Mouse (Mus musculus): ENCODE results near the gene Kri1. TPM values are rescaled to one million over a fixed set of nuclear protein-coding genes. Genes with fewer than 3 reads are reported as not detected.
"Not testable (repeated sequence)": the region's sequence is repeated elsewhere in the genome, so short reads cannot be mapped to it uniquely, and the experiment has no call there.

Kri1 gene
- total and polyA plus RNA-seq, 2 experiments from 2014 or later = 11.9 to 27.6 TPM

DNA sequence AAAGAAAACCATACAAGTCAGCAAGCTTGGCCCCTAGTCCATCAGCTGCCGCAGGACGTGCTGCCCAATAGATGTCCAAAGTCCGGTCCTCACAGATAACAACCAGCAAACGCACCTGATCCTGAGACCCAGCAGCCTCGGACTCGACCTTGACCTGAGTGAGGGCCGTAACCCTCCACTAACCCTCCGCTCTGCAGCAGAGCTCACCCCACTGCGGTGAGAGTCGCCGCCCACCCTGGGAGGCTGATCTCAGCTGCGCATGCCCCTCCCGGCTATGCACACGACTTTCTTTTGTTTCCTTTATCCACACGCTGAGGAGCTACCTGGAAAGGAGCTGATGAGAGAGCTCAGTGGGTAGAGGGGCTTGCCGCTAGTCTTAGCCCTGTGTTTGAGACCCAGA lies 60.4 kb downstream of the Kri1 start:
- Histone ChIP-seq H3K4me2 (ENCODE audit: low read depth) (peak overlapping the region; percentile 51), H3K36me3 (ENCODE audit: insufficient read depth) (peaks cover 21% of the 10 kb centered on the region), H3K4me3 (ENCODE audit: low read depth, low read length) (peak overlapping the region; percentile 27), H3K27me3 (ENCODE audit: insufficient read depth, low read length) (no peaks in the 10 kb centered on the region), H3K4me1 (ENCODE audit: insufficient read depth) (no peaks in the 10 kb centered on the region), H3K9me3 (ENCODE audit: low read length) (no peaks in the 10 kb centered on the region), H3K27ac (ENCODE audit: low read depth, low read length) (no peak overlapping the region), H3K9ac (peak overlapping the region; percentile 40)
- no peak for TF ChIP-seq CTCF (IDR thresholded peaks at IDR 0.05; ENCODE audit: low read depth)
- DNase-seq (peak; percentile 79), ATAC-seq (peak; percentile 91)
- WGBS = 10% methylated on average over 16 of the region's 16 CpGs

DNA sequence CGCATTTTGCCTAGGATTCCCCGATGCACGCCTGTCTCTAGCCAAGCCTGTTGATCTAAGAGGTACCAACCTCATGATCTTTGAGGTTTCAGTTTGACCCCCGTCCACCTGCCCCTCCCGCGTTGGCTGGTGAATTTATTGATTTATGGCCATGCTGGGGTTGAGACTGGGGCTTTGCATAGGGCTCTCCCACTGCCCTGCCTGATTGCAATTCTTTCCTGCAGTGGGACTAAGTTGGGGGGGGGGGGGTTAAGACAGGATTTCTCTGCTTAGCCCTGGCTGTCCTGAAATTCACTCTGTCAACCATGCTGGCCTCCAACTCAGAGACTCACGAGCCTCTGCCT lies 62.4 kb downstream of the Kri1 start:
- ATAC-seq (no peak), DNase-seq (no peak)
- no peak for TF ChIP-seq CTCF (IDR thresholded peaks at IDR 0.05; ENCODE audit: low read depth)
- no peak overlapping the region for H3K27ac ChIP-seq (ENCODE audit: low read depth, low read length)
- 23% methylated on average over 7 of the region's 7 CpGs for WGBS
- no peaks in the 10 kb centered on the region for H3K9me3 ChIP-seq (ENCODE audit: low read length)
- H3K4me3 ChIP-seq (ENCODE audit: low read depth, low read length) = no peak overlapping the region
- H3K4me2 ChIP-seq (ENCODE audit: low read depth) = peak overlapping the region; percentile 27
- H3K27me3 ChIP-seq (ENCODE audit: insufficient read depth, low read length) = no peaks in the 10 kb centered on the region
- H3K9ac ChIP-seq = 0 out of 2 replicates have a peak overlapping the region, but pooled peaks have one; percentile 3
- H3K4me1 ChIP-seq (ENCODE audit: insufficient read depth) = peaks cover 6% of the 10 kb centered on the region
- peaks cover 12% of the 10 kb centered on the region for H3K36me3 ChIP-seq (ENCODE audit: insufficient read depth)

DNA sequence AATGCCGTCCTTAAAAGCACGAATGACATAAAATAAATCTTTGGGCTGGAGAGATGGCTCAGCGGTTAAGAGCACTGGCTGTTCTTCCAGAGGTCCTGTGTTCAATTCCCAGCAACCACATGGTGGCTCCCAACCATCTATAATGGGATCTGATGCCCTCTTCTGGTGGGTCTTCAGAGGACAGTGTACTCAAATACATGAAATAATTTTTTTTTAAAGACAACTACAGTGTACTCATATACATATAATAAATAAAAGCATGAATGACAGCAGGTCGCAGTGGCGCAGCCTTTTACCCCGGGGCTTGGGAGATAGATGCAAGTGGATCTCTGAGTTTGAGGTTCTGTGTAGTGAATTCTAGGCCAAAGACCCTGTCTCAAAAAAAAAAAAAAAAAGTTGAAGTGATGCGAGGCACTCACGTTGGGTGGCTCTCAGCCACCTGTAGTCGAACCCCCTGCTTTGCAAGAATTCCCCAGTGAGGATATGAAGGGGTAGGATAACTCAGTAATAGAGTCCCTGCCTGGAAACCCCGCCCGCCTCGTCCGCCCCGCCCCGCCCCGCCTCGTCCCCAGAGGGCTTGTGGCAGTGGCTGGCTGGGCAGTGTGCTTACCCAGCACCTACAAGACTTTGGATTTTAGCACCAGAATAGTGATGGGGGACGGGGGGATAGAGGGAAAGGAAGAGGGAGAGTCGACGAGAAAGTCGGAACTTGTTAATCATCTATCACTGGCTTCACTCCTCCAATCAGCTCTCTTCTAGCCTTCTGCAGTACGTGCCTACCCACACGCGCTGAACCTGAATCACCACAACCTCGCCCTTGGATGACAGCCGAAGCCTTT lies 63.0 kb downstream of the Kri1 start:
- H3K27me3 ChIP-seq (ENCODE audit: insufficient read depth, low read length) = no peaks in the 10 kb centered on the region
- DNase-seq (no peak), ATAC-seq (no peak)
- no peak for TF ChIP-seq CTCF (IDR thresholded peaks at IDR 0.05; ENCODE audit: low read depth)
- no peak overlapping the region for H3K27ac ChIP-seq (ENCODE audit: low read depth, low read length)
- no peak overlapping the region; the same call in 1 of the 2 replicates for H3K4me3 ChIP-seq (ENCODE audit: low read depth, low read length)
- no peaks in the 10 kb centered on the region for H3K9me3 ChIP-seq (ENCODE audit: low read length)
- H3K9ac ChIP-seq = 0 out of 2 replicates have a peak overlapping the region, but pooled peaks have one; percentile 3
- peaks cover 6% of the 10 kb centered on the region for H3K36me3 ChIP-seq (ENCODE audit: insufficient read depth)
- peak overlapping the region; percentile 27 for H3K4me2 ChIP-seq (ENCODE audit: low read depth)
- peaks cover 6% of the 10 kb centered on the region for H3K4me1 ChIP-seq (ENCODE audit: insufficient read depth)
- WGBS = 27% methylated on average over 26 of the region's 26 CpGs

DNA sequence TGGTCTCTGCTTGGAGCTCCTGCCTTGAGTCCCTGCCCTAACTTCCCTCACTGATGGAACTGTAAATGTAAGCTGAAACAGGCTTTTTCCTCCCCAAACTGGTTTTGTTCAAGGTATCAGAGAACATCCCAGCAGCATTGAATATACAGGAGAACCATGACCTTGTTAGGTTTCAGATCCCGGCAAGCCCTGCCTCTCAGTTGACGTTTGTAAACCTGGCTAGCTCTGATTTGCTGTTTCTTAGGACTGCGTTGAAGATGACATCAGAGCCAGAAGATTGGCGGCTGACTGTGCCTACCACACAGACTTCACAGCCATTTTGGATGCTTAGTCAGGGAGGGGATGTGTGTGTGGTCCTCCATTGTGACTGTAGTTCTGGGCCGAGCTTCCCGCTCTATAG lies 63.9 kb downstream of the Kri1 start:
- H3K9me3 ChIP-seq (ENCODE audit: low read length) = no peaks in the 10 kb centered on the region
- H3K27ac ChIP-seq (ENCODE audit: low read depth, low read length) = no peak overlapping the region
- DNase-seq = no peak
- H3K4me2 ChIP-seq (ENCODE audit: low read depth) = no peak overlapping the region
- H3K27me3 ChIP-seq (ENCODE audit: insufficient read depth, low read length) = no peaks in the 10 kb centered on the region
- H3K9ac ChIP-seq = no peak overlapping the region
- no peaks in the 10 kb centered on the region; the same call in 1 of the 2 replicates for H3K36me3 ChIP-seq (ENCODE audit: insufficient read depth)
- H3K4me1 ChIP-seq (ENCODE audit: insufficient read depth) = peaks cover 6% of the 10 kb centered on the region
- no peak overlapping the region for H3K4me3 ChIP-seq (ENCODE audit: low read depth, low read length)
- ATAC-seq = no peak
- 94% methylated on average over 6 of the region's 6 CpGs for WGBS
- no peak for TF ChIP-seq CTCF (IDR thresholded peaks at IDR 0.05; ENCODE audit: low read depth)

DNA sequence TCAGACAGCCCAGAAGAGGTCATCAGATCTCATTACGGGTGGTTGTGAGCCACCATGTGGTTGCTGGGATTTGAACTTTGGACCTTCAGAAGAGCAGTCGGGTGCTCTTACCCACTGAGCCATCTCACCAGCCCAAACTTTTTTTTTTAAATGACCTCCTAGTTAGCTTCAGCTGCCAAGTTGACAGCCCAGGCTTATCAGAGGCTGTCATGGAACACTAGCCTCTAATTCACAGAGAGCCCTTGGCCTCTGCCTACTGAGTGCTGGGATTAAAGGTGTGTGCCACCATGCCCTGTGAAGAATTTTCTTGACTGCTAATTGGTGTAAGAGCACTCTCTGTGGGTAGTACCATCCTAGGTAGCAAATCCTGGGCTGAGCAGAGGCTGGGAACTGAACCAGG lies 64.3 kb downstream of the Kri1 start:
- WGBS = 98% methylated on average over 2 of the region's 2 CpGs
- not testable (repeated sequence) for H3K27me3 ChIP-seq (ENCODE audit: insufficient read depth, low read length); H3K9ac ChIP-seq; DNase-seq; H3K27ac ChIP-seq (ENCODE audit: low read depth, low read length); H3K4me3 ChIP-seq (ENCODE audit: low read depth, low read length); ATAC-seq; H3K4me1 ChIP-seq (ENCODE audit: insufficient read depth); H3K4me2 ChIP-seq (ENCODE audit: low read depth); H3K9me3 ChIP-seq (ENCODE audit: low read length); H3K36me3 ChIP-seq (ENCODE audit: insufficient read depth)

Other genes with a start within 250 kb of the Kri1 start
- gene Zglp1, start 220.9 kb downstream of the Kri1 start, total RNA-seq (2014; rRNA removed) = not detected in 2 replicates
- gene Zglp1, start 220.9 kb downstream of the Kri1 start, polyA plus RNA-seq (2015; fragmentation: Nextera tagmentation; extraction: Ambion mirVana) = 0.56 and 0.84 TPM in 2 replicates
- gene Gm49373, start 214.9 kb downstream of the Kri1 start, total RNA-seq (2014; rRNA removed) = 1.5 and 2.6 TPM in 2 replicates
- gene Gm49373, start 214.9 kb downstream of the Kri1 start, polyA plus RNA-seq (2015; fragmentation: Nextera tagmentation; extraction: Ambion mirVana) = 0.74 and 0.79 TPM in 2 replicates
- 63.2 and 69.2 TPM in 2 replicates for gene Fdx1l, start 214.4 kb downstream of the Kri1 start, total RNA-seq (2014; rRNA removed)
- 79.4 and 94.9 TPM in 2 replicates for gene Fdx1l, start 214.4 kb downstream of the Kri1 start, polyA plus RNA-seq (2015; fragmentation: Nextera tagmentation; extraction: Ambion mirVana)
- 0.43 and 3.4 TPM in 2 replicates for gene Gm38431, start 196.0 kb downstream of the Kri1 start, total RNA-seq (2014; rRNA removed)
- 0.34 and 0.44 TPM in 2 replicates for gene Gm38431, start 196.0 kb downstream of the Kri1 start, polyA plus RNA-seq (2015; fragmentation: Nextera tagmentation; extraction: Ambion mirVana)
- gene Raver1, start 196.0 kb downstream of the Kri1 start, total RNA-seq (2014; rRNA removed) = 24.5 and 40.3 TPM in 2 replicates
- gene Raver1, start 196.0 kb downstream of the Kri1 start, polyA plus RNA-seq (2015; fragmentation: Nextera tagmentation; extraction: Ambion mirVana) = 23.2 and 24.3 TPM in 2 replicates
- gene Tyk2, start 156.7 kb downstream of the Kri1 start, total RNA-seq (2014; rRNA removed) = 9.4 and 11.0 TPM in 2 replicates
- 3.8 and 5.0 TPM in 2 replicates for gene Tyk2, start 156.7 kb downstream of the Kri1 start, polyA plus RNA-seq (2015; fragmentation: Nextera tagmentation; extraction: Ambion mirVana)
- gene Cdc37, start 138.0 kb downstream of the Kri1 start, total RNA-seq (2014; rRNA removed) = 39.5 and 42.1 TPM in 2 replicates
- gene Cdc37, start 138.0 kb downstream of the Kri1 start, polyA plus RNA-seq (2015; fragmentation: Nextera tagmentation; extraction: Ambion mirVana) = 186 and 191 TPM in 2 replicates
- gene Pde4a, start 122.3 kb downstream of the Kri1 start, total RNA-seq (2014; rRNA removed) = 19.8 and 20.0 TPM in 2 replicates
- 26.2 and 41.6 TPM in 2 replicates for gene Pde4a, start 122.3 kb downstream of the Kri1 start, polyA plus RNA-seq (2015; fragmentation: Nextera tagmentation; extraction: Ambion mirVana)
- gene Keap1, start 48.6 kb downstream of the Kri1 start, total RNA-seq (2014; rRNA removed) = 68.9 and 72.7 TPM in 2 replicates
- gene Keap1, start 48.6 kb downstream of the Kri1 start, polyA plus RNA-seq (2015; fragmentation: Nextera tagmentation; extraction: Ambion mirVana) = 60.0 and 67.0 TPM in 2 replicates
- 2.7 and 2.8 TPM in 2 replicates for gene S1pr5, start 39.5 kb downstream of the Kri1 start, total RNA-seq (2014; rRNA removed)
- 1.9 and 2.3 TPM in 2 replicates for gene S1pr5, start 39.5 kb downstream of the Kri1 start, polyA plus RNA-seq (2015; fragmentation: Nextera tagmentation; extraction: Ambion mirVana)
- gene Atg4d, start 22.7 kb downstream of the Kri1 start, total RNA-seq (2014; rRNA removed) = 18.7 and 19.5 TPM in 2 replicates
- gene Atg4d, start 22.7 kb downstream of the Kri1 start, polyA plus RNA-seq (2015; fragmentation: Nextera tagmentation; extraction: Ambion mirVana) = 19.9 and 26.4 TPM in 2 replicates
- 65.1 and 69.4 TPM in 2 replicates for gene Cdkn2d, start 3.4 kb upstream of the Kri1 start, total RNA-seq (2014; rRNA removed)
- gene Cdkn2d, start 3.4 kb upstream of the Kri1 start, polyA plus RNA-seq (2015; fragmentation: Nextera tagmentation; extraction: Ambion mirVana) = 104 and 118 TPM in 2 replicates
- 2.6 and 4.2 TPM in 2 replicates for gene Ap1m2, start 24.4 kb upstream of the Kri1 start, total RNA-seq (2014; rRNA removed)
- 2.4 and 2.9 TPM in 2 replicates for gene Ap1m2, start 24.4 kb upstream of the Kri1 start, polyA plus RNA-seq (2015; fragmentation: Nextera tagmentation; extraction: Ambion mirVana)
- gene Slc44a2, start 32.7 kb upstream of the Kri1 start, total RNA-seq (2014; rRNA removed) = 55.2 and 63.1 TPM in 2 replicates
- 40.8 and 48.9 TPM in 2 replicates for gene Slc44a2, start 32.7 kb upstream of the Kri1 start, polyA plus RNA-seq (2015; fragmentation: Nextera tagmentation; extraction: Ambion mirVana)
- 114 and 135 TPM in 2 replicates for gene Ilf3, start 79.9 kb upstream of the Kri1 start, total RNA-seq (2014; rRNA removed)
- gene Ilf3, start 79.9 kb upstream of the Kri1 start, polyA plus RNA-seq (2015; fragmentation: Nextera tagmentation; extraction: Ambion mirVana) = 191 and 214 TPM in 2 replicates
- 37.7 and 51.7 TPM in 2 replicates for gene Qtrt1, start 123.9 kb upstream of the Kri1 start, total RNA-seq (2014; rRNA removed)
- 34.8 and 43.9 TPM in 2 replicates for gene Qtrt1, start 123.9 kb upstream of the Kri1 start, polyA plus RNA-seq (2015; fragmentation: Nextera tagmentation; extraction: Ambion mirVana)
- gene Dnm2, start 136.9 kb upstream of the Kri1 start, total RNA-seq (2014; rRNA removed) = 65.6 and 68.5 TPM in 2 replicates
- 56.0 and 64.0 TPM in 2 replicates for gene Dnm2, start 136.9 kb upstream of the Kri1 start, polyA plus RNA-seq (2015; fragmentation: Nextera tagmentation; extraction: Ambion mirVana)
- gene Tmed1, start 222.3 kb upstream of the Kri1 start, total RNA-seq (2014; rRNA removed) = 44.2 and 45.1 TPM in 2 replicates
- 51.9 and 52.8 TPM in 2 replicates for gene Tmed1, start 222.3 kb upstream of the Kri1 start, polyA plus RNA-seq (2015; fragmentation: Nextera tagmentation; extraction: Ambion mirVana)
- 0.14 and 2.2 TPM in 2 replicates for gene AB124611, start 238.2 kb upstream of the Kri1 start, total RNA-seq (2014; rRNA removed)
- gene AB124611, start 238.2 kb upstream of the Kri1 start, polyA plus RNA-seq (2015; fragmentation: Nextera tagmentation; extraction: Ambion mirVana) = 0.87 and 0.98 TPM in 2 replicates

Measured in forebrain, postnatal 0 days (tissue).